In the genomic region with DNA sequence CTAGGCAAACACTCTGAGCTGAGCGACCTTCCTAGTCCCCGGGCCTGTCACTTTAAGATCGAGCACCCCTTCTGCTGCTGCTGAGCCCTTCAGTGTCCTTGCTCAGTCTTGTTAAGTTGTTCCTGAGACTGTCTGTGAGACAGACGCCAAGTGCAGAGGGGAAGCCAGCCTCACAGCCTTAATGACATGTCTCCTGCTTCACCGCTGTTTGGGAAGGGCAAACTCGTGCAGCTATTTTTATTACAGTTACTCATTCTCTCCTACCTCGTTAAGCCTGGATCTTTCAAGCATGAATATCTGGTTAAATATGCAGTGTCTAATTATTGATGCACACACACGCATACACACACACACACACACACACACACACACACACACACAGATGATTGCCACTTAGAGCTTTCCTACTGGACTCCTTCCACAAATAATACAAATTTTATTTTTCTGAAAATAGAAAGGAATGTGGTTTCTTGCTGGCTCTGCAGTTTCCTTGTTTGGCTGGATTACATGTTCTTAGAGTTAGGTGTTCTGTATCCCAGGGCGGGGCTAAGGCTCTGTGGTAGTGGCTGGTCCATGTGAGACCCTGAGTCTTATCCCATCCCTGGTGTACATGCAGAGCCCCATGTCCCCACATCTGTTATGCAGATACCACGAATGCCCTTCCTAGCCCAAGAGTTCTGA, we compare ENCODE assay signal across 9 mouse cellular contexts. TPM values are rescaled to one million over a fixed set of nuclear protein-coding genes. Genes with fewer than 3 reads are reported as not detected.
A peak's percentile ranks its signal among the peaks of the same experiment; 100 is the strongest.
DNase-seq lines count a peak whose midpoint lies in the region; ATAC-seq lines count a peak whose summit lies in the region.
"Had no signal": no experiment of that assay in that cellular context is flagged by ENCODE, and none has a peak within 500 bp of the region (broad histone marks: within the 10 kb centered on the region; RNA-seq: fewer than 3 reads in every experiment).

No protein-coding gene starts in this region.

- no peak overlapping the region for H3K9ac ChIP-seq in forebrain, embryonic 12.5 days
- no peak overlapping the region for H3K9ac ChIP-seq in limb, embryonic 12.5 days (replicated peaks)
- H3K9ac ChIP-seq: midbrain, embryonic 12.5 days had no signal

- WGBS in forebrain, embryonic 12.5 days: 51% methylated on average over 10 of the region's 10 CpGs
- WGBS in limb, embryonic 12.5 days: 38% methylated on average over 10 of the region's 10 CpGs

- peaks cover 49% of the 10 kb centered on the region for H3K4me1 ChIP-seq in forebrain, embryonic 12.5 days
- H3K4me1 ChIP-seq in limb, embryonic 12.5 days (replicated peaks): peaks cover 69% of the 10 kb centered on the region

- no peaks in the 10 kb centered on the region for H3K27me3 ChIP-seq in forebrain, embryonic 12.5 days
- no peaks in the 10 kb centered on the region for H3K27me3 ChIP-seq in limb, embryonic 12.5 days
- H3K27me3 ChIP-seq: midbrain, embryonic 12.5 days had no signal

- ATAC-seq in forebrain, embryonic 12.5 days (ENCODE audit: low FRiP score): no peak
- no peak for ATAC-seq in limb, embryonic 12.5 days (ENCODE audit: insufficient number of reproducible peaks, insufficient read depth, low FRiP score, low TSS enrichment, low read depth)

- peak; percentile 76 for DNase-seq in adrenal gland, adult 2 months
- DNase-seq in adrenal gland, postnatal 4 days (ENCODE audit: low spot score in 2 of 2): no peak
- DNase-seq in 3T3-L1 (ENCODE audit: low read depth, low spot score): peak; percentile 78
- DNase-seq in heart, postnatal 4 days: peak; percentile 71
- no peak for DNase-seq in right cerebral cortex, postnatal 36 days (ENCODE audit: low spot score in 2 of 2)
- no peak for DNase-seq in liver

- no peaks in the 10 kb centered on the region for H3K9me3 ChIP-seq in forebrain, embryonic 12.5 days
- H3K9me3 ChIP-seq in limb, embryonic 12.5 days: no peaks in the 10 kb centered on the region
- H3K9me3 ChIP-seq: midbrain, embryonic 12.5 days had no signal

- no peak overlapping the region for H3K4me2 ChIP-seq in forebrain, embryonic 12.5 days
- no peak overlapping the region for H3K4me2 ChIP-seq in limb, embryonic 12.5 days
- H3K4me2 ChIP-seq: midbrain, embryonic 12.5 days had no signal

- H3K36me3 ChIP-seq in forebrain, embryonic 12.5 days (replicated peaks): no peaks in the 10 kb centered on the region
- H3K36me3 ChIP-seq in limb, embryonic 12.5 days: no peaks in the 10 kb centered on the region
- H3K36me3 ChIP-seq: midbrain, embryonic 12.5 days had no signal

- H3K27ac ChIP-seq in forebrain, embryonic 12.5 days: peak overlapping the region; percentile 98
- peak overlapping the region; percentile 100 for H3K27ac ChIP-seq in limb, embryonic 12.5 days

- no peak overlapping the region for H3K4me3 ChIP-seq in forebrain, embryonic 12.5 days (replicated peaks)
- H3K4me3 ChIP-seq in limb, embryonic 12.5 days (replicated peaks): no peak overlapping the region
- H3K4me3 ChIP-seq: midbrain, embryonic 12.5 days had no signal

RNA-seq across cellular contexts. Expression of a gene that starts 18.6 kb away (rescaled TPM):
- total RNA-seq in adrenal gland, adult 2 months (2021): 10 to 100 TPM; 38.9 to 67.1 TPM
- 10.8 and 15.2 TPM in 2 replicates for polyA plus RNA-seq in adrenal gland, adult 2 months (2012; rRNA removed)
- 10 to 100 TPM; 75.9 to 86.7 TPM for total RNA-seq in adrenal gland, postnatal 4 days (2021)
- 6.9 and 8.9 TPM in 2 replicates for polyA plus RNA-seq in forebrain, embryonic 12.5 days (2016; fragmentation: Nextera tagmentation; extraction: Ambion mirVana)
- 10 to 100 TPM; 10.9 to 14.0 TPM for total RNA-seq in heart, postnatal 4 days (2021)
- 10.6 and 13.3 TPM in 2 replicates for polyA plus RNA-seq in limb, embryonic 12.5 days (2016; fragmentation: Nextera tagmentation; extraction: Ambion mirVana)

RNA-seq across cellular contexts. Expression of a gene that starts 18.8 kb away (rescaled TPM):
- 10 to 100 TPM; 55.6 to 63.4 TPM for total RNA-seq in adrenal gland, adult 2 months (2021)
- 45.8 and 46.2 TPM in 2 replicates for polyA plus RNA-seq in adrenal gland, adult 2 months (2012; rRNA removed)
- total RNA-seq in adrenal gland, postnatal 4 days (2021): 10 to 100 TPM; 62.4 to 63.5 TPM
- 13.9 and 15.2 TPM in 2 replicates for polyA plus RNA-seq in forebrain, embryonic 12.5 days (2016; fragmentation: Nextera tagmentation; extraction: Ambion mirVana)
- 10 to 100 TPM; 13.0 to 14.7 TPM for total RNA-seq in heart, postnatal 4 days (2021)
- polyA plus RNA-seq in limb, embryonic 12.5 days (2016; fragmentation: Nextera tagmentation; extraction: Ambion mirVana): 23.2 and 25.5 TPM in 2 replicates

RNA-seq across cellular contexts. Expression of a gene that starts 19.0 kb away (rescaled TPM):
- total RNA-seq in adrenal gland, adult 2 months (2021): 1 to 10 TPM in 1 of 2 experiments, not detected in 1; 2.3 TPM
- 1.9 TPM in 1 of 2 replicates, not detected in the other for polyA plus RNA-seq in adrenal gland, adult 2 months (2012; rRNA removed)
- total RNA-seq in adrenal gland, postnatal 4 days (2021): not detected
- polyA plus RNA-seq in forebrain, embryonic 12.5 days (2016; fragmentation: Nextera tagmentation; extraction: Ambion mirVana): 1.1 TPM in 1 of 2 replicates, not detected in the other
- 1 to 10 TPM in 1 of 2 experiments, not detected in 1; 2.8 TPM for total RNA-seq in heart, postnatal 4 days (2021)
- 2.0 TPM in 1 of 2 replicates, not detected in the other for polyA plus RNA-seq in limb, embryonic 12.5 days (2016; fragmentation: Nextera tagmentation; extraction: Ambion mirVana)

Comparison
In these comparisons a context has a peak if more than half of its experiments do, and no peak if none do; other contexts are left out.
1. DNase-seq: peak in adrenal gland, adult 2 months (single experiment), 3T3-L1 (single experiment) and heart, postnatal 4 days (single experiment); none in adrenal gland, postnatal 4 days (0 of 2), right cerebral cortex, postnatal 36 days (0 of 2) and liver (single experiment).